Mouse (Mus musculus): ENCODE measurements around the gene Ccdc92b. TPM values are rescaled to one million over a fixed set of nuclear protein-coding genes. Genes with fewer than 3 reads are reported as not detected.
"Not testable (repeated sequence)": the region's sequence is repeated elsewhere in the genome, so short reads cannot be mapped to it uniquely, and the experiment has no call there.

The Ccdc92b gene
- total RNA-seq (2021): 10 to 100 TPM; 21.9 to 22.1 TPM

DNA sequence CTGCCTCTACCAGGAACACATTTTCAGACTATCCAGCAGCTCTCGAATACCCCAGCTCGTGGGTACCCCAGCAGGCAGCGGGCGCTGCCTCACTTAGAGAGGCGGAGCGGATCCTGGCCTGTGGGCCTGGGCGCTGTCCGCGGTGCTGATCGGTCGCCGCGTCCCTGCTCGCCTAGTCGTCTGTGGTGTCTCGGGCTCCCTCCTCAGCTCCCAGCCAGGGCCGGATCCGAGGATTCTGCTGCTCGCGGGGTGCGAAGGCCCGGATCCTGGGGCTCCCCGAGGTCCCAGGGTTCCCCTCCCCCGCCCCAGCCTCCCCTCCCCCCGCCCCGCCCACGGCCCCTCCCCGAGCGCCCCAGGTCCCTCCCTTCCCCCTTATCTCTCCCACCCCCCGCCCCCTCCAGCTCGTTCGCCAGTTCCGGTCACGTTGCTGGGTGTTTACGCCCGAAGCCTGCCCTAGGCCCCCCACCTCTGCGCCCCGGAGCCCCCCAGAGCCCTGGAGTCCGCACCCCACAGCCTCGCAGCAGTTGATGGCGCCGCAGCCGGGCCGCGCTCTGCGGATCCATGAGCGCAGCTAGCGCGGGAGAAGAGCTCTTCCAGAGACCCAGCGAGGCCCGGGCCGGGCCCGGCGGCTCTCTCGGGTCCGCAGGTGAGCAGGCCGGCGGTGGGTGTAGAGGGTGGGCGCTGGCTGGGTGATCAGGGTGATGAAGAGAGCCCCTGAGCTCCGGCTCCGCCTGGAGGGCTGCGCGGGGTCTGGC lies at the start of gene Ccdc92b:
Ccdc92b (plus strand) TSS at position 405 of the 755 bp plus-strand sequence.
- DNase-seq: peak; percentile 74 to 75

DNA sequence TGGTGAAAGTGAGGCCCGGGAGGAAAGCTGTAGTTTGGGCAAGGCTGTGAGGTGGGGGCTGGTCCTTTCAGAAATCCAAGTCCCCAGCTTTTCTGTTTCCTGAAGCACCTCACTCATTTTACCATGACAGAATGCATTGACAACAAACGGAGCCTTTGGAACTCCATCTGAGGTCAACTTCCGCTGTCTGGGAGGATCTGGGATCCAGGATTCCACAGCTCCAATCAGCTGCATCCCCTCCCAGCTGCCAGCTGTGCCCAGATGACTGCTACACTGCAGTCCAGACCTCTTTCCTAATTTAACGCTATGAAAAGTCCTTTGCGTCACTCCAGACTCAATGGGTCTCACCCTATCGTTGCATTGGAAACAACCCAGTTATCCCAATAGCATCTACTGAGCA lies 49.7 kb upstream of the Ccdc92b start:
- no peak for DNase-seq

DNA sequence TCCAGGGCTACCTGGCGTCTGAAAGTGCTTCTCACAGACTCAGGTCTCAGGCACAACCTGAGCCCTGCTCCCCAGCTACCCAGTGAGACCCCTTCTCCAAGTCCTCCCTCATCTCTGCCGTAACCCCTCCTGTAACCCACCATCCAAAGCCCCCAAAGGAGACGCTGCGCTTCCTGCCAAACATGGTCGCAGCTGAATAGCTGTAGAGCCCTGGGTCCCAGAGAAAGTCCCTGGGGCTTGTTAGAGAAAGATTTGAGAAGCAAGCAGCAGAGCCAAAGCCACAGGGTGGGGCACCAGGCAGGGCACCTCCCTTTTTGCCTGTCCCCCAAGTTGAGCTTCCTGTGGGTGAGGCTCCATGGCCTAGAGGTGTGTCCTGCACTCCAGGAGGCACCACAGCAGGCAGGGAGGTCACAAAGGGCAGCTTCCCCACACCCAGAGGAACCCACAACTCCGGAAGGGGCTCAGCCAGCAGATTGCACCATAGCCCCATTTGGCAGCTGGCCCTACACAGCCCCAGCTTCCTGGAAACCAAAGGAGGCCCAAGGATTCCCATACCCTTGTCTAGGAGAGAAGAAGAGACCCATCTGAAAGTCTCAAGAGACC lies 46.8 kb upstream of the Ccdc92b start:
- no peak for DNase-seq

DNA sequence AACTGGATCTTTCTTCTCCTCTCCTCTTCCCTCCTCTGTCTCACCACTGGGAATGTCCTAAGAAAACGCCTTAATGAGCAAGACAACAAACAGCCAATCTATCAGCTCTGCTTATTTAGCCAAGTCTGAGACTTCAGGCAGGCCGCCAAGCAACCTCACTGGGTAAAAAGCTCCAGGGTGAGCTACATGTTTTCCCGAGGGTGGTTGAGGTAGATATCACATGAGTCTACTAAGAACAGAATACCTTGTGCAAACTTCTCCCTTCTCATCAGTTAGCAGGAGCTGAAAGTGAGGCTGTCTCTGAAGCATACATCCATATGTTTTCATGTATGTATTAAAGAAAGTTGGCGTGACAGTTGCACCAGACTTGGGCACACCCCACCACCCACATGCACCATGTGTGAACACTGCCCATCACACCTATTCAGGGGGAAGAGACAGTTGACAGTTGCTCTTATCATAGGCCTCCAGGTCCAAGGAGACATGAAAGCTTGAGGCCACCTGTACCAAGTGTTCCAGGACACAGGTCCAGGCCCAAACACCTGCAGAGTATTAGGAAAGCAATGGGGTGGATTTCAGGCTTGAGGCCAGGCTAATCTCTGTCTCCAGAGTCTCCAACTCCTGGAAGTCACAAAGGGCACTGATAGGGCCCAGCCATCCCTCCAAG lies 44.5 kb upstream of the Ccdc92b start:
- no peak for DNase-seq

DNA sequence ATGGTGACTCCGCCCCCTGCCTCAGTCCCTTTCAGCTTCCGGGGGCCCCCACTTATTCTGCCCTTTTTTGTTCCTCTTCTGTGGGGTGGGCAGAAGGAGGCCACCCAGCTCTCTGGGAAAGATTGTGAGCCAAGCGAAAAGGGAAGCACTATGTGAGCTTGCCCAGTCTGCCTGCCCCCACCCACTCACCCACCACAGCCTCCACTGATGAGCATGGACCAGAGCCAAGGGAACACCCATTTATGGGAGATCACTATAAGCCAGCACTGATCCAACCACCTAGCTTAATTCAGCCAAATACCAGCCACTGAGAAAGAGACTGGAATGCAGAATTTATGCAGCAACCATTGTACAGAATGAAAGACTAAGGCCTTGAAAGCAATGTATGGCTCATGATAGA lies 43.5 kb upstream of the Ccdc92b start:
- DNase-seq: peak in 1 of 2 experiments; percentile 37

DNA sequence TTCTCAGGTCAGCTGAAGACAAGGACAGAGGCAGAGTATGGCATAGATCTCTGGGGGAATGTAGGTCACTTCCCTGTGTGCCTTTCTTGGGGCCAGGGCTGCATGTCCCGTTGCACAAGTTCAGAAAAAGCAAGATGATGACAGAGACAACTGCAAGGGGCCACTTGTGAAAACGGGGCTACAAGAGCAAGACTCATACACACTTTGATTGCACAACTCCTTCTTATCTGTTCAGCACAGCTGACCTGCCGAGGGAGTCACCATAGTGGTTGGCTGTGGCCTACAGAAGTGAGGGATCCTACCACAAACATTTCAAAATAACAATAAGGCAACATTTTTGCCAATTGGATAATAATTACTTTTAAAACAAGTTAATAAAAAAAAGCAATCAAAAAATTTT lies 42.3 kb upstream of the Ccdc92b start:
- DNase-seq: no peak

DNA sequence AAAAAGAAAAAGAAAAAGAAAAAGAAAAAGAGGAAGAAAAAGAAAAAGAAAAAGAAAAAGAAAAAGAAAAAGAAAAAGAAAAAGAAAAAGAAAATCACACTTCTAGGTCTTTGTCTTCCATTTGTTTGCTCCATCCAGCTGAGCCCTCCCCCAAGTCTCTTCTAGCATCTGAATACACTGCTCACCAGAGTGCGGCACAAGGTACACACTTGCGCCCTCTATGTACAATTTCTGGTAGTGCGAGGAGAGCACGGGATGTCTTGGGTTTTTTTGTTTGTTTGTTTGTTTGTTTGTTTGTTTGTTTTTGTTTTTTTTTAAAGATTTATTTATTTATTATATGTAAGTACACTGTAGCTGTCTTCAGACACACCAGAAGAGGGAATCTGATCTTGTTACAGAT lies 38.1 kb upstream of the Ccdc92b start:
- DNase-seq: not testable (repeated sequence)

DNA sequence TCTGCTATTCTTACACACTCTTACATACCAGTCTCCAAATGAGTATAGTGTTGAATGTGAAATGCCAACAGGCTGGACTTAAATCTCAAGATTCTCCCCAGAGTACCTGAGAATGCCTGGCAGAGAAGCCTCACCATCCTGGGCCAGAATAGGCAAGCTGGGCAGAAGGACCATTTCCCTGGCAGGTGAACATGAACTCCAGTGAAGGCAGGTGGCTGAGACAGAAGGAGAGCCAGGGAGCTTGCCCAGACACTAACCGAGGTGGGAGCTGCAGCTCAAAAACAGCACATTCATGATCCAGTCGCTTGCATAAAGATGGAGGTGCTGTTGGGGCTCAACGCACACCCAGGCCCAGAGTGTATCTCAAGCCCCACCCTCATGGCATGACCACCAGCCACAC lies 36.9 kb upstream of the Ccdc92b start:
- DNase-seq: no peak

DNA sequence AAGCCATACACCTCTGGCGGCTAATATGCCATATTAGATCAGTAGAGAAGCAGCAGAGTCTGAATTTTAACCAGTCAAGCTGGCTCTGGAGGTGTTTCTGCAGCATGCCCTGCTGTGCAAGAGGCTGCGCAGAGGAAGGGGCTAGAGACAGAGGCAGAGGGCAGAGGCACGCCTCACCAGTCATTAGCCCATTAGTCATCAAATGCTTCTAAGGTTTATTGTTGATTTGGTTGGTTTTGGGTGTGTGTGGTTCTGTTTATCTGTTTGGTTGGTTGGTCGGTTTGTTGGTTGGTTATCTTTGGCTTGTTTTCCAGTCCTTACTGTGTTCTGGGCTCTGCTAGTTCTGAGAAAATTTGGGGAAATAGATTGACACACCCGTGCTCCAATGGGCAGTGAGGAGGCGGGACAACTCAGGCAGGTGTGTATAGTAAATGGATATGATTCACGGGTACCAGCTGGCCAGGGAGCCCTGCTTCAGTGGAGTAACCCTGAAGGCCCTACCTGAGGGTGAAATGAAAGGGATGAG lies 35.5 kb upstream of the Ccdc92b start:
- no peak for DNase-seq

DNA sequence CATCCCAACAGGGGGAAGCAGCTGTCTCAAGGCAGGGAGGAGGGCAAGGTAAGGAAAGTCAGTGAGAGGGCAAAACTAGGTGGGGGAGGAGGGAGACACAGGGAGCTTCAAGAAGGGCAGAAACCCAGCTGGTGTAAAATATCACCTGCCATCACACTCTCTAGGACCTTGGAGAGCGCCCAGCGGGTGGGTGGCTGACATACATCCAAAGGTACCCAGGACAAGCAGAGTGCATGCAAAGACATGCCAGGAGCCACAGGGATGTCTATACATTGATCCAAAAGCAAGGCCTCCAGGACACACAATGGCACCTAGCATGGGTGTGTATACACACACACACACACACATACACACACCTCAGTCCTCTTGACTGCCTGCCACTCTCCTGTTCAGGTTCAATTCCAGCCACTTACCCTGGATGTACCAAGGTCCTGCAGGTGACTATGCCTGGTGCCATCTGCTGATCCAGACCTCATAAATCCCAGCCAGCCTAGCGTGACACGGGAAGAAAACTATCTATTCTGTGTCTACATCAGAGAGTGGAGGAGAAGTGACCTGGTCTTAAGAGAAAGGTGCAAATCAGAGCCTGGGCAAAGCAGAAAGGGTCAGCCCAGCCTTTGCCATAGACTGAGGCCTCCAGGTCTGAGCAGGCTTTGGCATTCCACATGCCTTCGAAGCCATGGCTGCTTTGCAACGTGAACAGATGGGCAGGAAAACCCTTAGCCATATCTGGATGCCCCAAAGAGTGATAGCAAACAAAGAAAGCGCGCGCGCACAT lies 34.3 kb upstream of the Ccdc92b start:
- no peak for DNase-seq

DNA sequence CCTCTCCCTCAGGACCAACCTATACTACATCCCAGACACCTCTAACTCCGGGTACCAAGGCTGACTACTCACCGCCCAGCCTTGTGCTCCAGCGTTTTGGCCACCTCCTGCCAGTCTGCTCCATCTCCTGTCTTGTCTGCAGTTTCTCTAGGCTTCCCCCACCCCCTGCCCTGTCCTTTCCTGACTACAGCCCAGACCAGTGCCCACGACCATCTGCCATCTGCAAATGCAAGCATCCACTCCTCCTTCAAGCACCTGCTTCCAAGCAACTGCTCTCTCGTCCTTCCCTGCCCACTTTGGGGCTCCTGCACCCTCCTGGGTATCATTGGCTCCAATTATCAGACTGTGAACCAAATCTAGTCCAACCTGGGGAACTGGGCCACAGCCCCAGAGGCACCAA lies 33.0 kb upstream of the Ccdc92b start:
- DNase-seq: no peak

DNA sequence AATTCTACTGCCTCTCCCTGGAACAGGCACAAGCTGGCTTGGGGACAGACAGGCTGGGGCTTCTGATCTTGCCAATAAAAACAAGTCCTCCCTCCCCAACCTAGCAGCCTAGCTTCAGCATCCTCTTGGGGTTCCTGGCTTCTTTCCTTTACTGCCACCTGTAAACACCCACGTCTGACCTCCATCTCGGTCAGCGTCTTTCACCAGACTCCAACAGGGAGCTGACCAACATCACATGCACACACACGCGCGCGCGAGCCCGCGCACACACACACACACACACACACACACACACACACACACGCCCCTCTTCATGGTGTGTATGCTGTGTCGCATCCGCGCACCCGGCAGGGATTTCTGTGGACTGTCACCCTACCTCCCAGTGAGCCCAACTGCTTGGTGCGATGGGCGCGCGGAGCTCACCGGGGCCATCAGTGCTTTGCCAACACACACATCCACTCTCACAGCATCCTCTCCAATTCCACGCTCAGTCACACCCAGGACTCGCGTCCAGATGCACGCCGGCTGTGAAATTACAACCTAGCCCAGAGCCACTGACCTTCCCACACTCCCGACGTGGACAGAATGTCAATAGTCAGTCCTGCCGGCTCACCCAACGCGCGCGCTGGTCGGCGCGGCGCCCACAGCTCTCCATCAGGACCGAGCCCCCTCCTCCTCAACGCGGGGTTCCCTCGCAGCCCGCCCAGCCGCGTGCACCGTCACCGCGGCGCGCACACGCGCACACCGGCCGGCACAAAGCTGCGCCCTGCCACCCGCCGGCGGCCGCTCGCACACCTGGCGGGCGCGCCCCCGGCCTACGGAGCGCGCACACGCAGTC lies 29.8 kb upstream of the Ccdc92b start:
- DNase-seq: peak; percentile 48 to 56

DNA sequence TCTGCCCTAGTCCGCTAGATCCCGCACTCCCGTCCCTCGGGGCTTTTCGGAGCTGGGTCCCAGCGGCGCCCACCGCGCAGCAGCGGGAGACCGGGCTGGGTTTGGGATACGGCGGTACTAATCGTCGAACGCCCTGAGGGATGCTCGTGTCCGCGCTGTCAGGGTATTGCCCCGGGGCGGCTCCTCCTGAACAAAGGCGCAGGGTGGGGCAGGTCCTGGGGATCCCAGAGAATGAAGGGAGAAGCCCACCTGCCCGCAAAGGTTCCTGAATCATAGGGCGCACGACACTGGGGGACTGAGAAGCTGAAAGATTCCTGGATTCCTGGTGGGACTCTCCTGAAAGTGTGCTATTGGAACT lies 29.2 kb upstream of the Ccdc92b start:
- DNase-seq: peak in 1 of 2 experiments; percentile 19

DNA sequence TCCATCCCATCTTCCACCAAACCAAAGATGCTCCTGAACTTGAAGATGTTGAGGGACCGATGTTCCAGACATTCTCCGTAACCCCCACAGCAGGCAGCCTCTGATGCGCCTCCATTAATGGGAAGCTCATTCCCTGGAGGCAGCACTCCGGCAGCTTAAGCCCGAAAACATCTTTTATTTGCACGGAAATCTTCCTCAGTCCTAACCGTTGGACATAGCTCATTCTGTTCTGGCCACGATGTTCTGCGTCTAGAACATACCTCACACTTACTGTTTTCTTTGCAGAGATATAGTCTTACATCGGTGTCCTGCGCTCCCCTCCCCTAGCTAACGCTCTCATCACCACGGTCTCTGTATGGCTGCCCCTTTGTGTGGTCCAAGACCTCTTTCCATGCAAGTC lies 28.7 kb upstream of the Ccdc92b start:
- DNase-seq: no peak

DNA sequence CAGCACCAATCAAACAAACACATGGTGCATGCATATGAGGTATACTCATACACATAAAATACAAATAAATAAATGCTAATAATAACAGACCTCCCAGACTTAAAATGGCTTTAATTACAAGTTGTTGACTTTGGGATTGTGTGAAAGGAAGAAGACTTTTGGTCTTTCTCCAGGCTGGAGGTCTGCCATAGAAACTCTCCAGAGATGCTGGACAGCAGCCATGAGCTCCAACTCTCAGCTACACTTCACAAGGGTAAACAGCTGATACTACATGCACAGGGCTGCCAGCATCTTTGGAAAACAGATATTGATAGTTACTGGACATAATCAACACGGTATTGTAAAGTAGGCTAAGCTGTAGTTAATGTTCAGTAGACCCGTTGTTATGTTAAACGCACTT lies 27.2 kb upstream of the Ccdc92b start:
- DNase-seq: no peak

DNA sequence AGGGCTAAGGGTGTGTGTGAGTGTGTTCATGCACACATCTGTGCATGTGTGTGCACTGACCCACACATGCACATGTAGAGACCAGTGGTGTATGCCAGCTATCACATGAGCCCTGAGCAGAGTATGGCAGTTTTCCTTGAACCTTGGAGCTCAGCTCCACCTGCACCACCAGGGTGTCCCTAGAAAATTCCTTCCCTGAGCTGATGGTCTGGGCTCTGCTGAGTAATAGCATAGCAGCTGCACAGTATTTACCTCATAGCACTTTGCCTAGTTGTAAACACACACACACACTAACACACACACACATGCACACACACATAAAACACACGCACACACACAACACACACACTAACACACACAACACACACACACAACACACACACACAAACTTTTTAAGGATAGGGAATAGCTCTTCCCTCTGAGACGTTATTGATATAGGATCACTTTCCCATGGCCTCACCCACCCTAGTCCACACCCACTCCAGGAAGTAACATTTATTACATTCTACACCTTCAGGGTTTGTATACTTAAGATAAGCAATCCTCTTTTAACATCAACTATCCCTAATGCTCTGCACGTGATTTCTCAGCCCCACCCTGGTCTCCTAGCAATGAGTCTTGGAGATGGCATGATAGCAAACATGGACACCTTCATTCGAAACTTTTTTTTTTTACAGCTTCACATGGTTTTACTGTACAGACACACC lies 22.0 kb upstream of the Ccdc92b start:
- no peak for DNase-seq

DNA sequence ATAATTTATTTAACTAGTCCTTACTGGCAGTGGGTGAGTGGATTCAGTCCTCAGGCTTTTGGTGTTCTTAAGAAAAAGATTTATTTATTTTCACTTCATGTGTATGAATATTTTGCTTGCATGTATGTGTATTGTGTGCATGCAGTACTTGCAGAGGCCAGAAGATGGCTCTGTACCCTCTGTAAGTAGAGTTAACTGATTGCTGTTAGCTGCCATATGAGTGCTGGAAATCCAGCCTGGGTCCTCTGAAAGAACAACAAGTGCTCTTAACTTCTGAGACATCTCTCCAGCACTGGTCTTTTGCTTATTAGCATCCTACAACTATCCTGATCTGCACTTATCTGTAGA lies 21.4 kb upstream of the Ccdc92b start:
- no peak for DNase-seq

DNA sequence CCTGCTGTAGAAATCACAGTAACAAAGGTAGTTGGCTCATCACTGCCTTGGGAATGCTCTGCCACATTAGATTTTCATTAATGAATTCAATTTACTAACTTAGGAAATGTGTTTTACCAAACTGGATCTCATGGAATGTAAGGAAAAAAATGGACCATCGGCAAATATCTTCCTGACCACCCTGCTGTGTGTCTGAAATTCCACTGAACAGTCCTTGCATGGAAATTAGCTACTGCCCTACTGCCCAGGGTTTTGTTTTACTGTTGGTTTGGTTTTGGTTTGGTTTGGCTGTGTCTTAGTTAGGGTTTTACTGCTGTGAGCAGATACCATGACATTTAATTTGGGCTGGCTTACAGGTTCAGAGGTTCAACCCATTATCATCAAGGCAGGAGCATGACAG lies 17.1 kb upstream of the Ccdc92b start:
- DNase-seq: no peak

DNA sequence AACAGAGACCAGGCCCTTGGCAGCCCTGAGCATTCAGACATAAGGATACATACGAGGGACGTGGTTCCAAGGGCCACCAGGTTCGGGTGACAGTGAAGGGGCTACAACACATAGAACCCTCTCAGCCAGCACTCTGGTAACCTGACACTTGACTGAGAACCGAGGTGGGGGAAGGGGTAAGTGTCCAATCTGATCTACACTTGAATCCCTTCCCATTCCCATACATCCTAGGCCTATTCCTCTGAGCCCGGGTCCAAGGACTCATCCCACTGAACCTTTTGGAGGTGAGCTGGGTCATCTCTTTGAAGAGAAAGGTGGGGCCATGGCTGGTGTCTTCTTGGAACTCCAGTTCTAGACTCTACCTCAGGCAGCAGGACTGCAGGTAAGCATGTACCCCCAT lies 9.3 kb upstream of the Ccdc92b start:
- DNase-seq: no peak

DNA sequence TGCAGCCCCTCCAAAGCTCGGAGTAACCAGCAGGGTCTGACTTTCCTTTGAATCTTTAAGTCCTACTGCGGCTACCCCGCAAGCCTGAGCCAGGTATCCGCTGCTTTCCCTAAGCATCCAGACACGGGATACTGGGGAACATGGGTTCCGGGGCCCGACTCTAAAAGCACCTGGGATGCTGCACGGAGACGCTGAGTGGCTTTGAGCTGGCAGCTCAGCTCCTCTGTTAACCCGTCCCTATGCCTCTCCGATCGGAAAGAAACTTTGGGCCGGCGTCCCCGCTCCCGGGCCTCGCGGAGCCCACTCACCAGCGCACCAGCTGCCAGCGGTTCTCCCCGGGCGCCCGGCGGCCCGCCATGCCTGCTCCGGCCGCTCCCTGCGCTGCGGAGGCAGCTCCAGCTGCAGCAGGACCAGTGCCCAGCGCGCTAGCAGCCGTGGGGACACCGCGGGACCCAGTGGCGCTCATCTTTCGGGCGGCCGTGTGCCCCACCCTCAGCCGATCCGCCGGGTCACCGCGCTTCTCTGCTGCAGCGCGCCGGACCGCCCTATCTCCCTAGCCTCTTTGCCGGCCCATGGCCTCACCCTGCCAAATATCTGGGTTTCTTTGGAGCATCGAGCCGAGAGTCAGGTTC lies 8.7 kb upstream of the Ccdc92b start, which contains the start of gene Rap1gap2:
Rap1gap2 (minus strand) TSS at position 371 of the 632 bp plus-strand sequence.
- no peak for DNase-seq

DNA sequence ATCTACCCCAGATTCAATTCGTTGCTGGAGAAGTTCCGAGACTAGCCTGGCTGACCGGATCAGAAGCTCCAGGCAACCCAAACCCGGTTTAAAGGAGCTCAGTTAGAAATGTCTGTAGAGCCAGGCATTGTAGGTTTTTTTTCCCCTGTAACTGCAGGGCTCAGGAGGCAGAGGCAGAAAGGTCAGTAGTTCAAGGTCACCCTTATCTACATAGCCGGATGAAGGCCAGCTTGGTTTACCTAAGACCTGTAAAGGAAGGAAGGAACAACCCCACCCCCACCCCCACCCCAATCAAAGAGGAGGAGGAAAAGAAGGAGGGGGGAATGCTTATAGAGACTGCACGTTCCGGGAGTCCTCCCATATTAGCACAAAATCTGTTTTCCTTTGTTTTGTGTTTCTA lies 8.0 kb upstream of the Ccdc92b start:
- no peak for DNase-seq
